In the genomic region with DNA sequence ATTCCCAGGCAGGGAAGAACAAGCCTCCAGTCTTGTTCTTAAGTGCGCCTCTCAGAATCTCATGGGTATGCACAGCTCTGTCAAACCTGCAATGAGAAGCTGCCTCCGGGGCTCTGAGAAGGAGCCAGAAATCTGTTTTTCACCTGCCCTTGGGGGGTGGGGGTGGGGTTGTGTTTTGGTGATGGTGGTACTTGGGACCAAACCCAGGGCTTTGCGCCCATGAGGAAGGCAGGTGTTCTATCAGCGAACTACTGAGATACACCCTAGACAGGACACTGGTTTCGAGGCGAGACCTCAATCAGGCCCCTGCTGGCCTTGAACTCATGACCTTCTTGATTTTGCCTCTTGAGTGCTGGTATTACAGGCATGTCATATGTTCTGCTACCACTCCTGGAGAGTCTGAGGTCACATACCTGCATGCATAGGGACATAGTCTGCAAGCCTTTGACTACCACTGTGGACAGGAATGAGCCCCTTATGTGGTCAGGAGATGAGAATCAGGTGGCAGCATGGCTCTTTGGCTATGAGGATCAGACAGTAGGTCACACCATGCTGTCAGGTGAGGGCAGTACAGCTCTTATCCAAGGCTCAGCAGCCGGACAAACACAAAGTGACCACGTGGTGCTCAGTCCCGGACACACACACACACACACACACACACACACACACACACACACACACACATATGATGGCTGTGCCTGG, we compare ENCODE assay signal across 10 mouse cellular contexts. TPM values are rescaled to one million over a fixed set of nuclear protein-coding genes. Genes with fewer than 3 reads are reported as not detected.
DNase-seq lines count a peak whose midpoint lies in the region; ATAC-seq and TF ChIP-seq lines count a peak whose summit lies in the region.
"Had no signal": no experiment of that assay in that cellular context is flagged by ENCODE, and none has a peak within 500 bp of the region (broad histone marks: within the 10 kb centered on the region; RNA-seq: fewer than 3 reads in every experiment).

No protein-coding gene starts in this region.

- H3K27ac ChIP-seq in kidney, postnatal 0 days, result peak overlapping the region; percentile 91
- peak overlapping the region; percentile 74 for H3K27ac ChIP-seq in embryonic facial prominence, embryonic 14.5 days (replicated peaks; ENCODE audit: low read depth, low read length)
- H3K27ac ChIP-seq in hindbrain, embryonic 12.5 days, result peak overlapping the region; percentile 58
- no peak overlapping the region for H3K27ac ChIP-seq in liver, embryonic 16.5 days (ENCODE audit: low read length)

- TF ChIP-seq CTCF in kidney, postnatal 0 days (IDR thresholded peaks at IDR 0.05; ENCODE audit: low read depth), result no peak

- 0 out of 2 replicates have a peak, but pooled peaks cover 11% of the 10 kb centered on the region for H3K36me3 ChIP-seq in kidney, postnatal 0 days (ENCODE audit: insufficient read depth, low read length)
- H3K36me3 ChIP-seq in embryonic facial prominence, embryonic 14.5 days (ENCODE audit: control insufficient read depth, insufficient read depth, low read length), result peaks cover 28% of the 10 kb centered on the region
- no peaks in the 10 kb centered on the region for H3K36me3 ChIP-seq in hindbrain, embryonic 12.5 days
- no peaks in the 10 kb centered on the region for H3K36me3 ChIP-seq in liver, embryonic 16.5 days (ENCODE audit: control insufficient read depth, insufficient read depth)

- ATAC-seq in kidney, postnatal 0 days (replicated peaks; ENCODE audit: low FRiP score, low read depth), result no peak
- no peak for ATAC-seq in embryonic facial prominence, embryonic 14.5 days (ENCODE audit: low read depth)
- ATAC-seq in hindbrain, embryonic 12.5 days (ENCODE audit: low FRiP score), result no peak
- ATAC-seq in liver, embryonic 16.5 days (ENCODE audit: low read depth), result peak; percentile 38; the same call in 1 of the 2 replicates
- ATAC-seq in erythroid progenitor cell, adult 5-6 weeks (replicated peaks; ENCODE audit: low FRiP score, poor library complexity, severe bottlenecking), result no peak

- no peaks in the 10 kb centered on the region for H3K27me3 ChIP-seq in kidney, postnatal 0 days (ENCODE audit: insufficient read depth, low read length)
- H3K27me3 ChIP-seq in embryonic facial prominence, embryonic 14.5 days (replicated peaks; ENCODE audit: control insufficient read depth, insufficient read depth, low read length), result no peaks in the 10 kb centered on the region
- H3K27me3 ChIP-seq in hindbrain, embryonic 12.5 days, result no peaks in the 10 kb centered on the region
- no peaks in the 10 kb centered on the region for H3K27me3 ChIP-seq in liver, embryonic 16.5 days (ENCODE audit: control insufficient read depth, insufficient read depth, low read depth, low read length)

- WGBS in kidney, postnatal 0 days, result 73% methylated on average over 9 of the region's 9 CpGs
- 86% methylated on average over 9 of the region's 9 CpGs for WGBS in embryonic facial prominence, embryonic 14.5 days
- WGBS in hindbrain, embryonic 12.5 days, result 87% methylated on average over 7 of the region's 9 CpGs
- WGBS in liver, embryonic 16.5 days (ENCODE audit: insufficient replicate concordance), result 64% methylated on average over 9 of the region's 9 CpGs

- H3K4me3 ChIP-seq in kidney, postnatal 0 days (replicated peaks; ENCODE audit: low read depth, low read length), result no peak overlapping the region
- no peak overlapping the region for H3K4me3 ChIP-seq in embryonic facial prominence, embryonic 14.5 days (ENCODE audit: low read depth, low read length)
- H3K4me3 ChIP-seq in hindbrain, embryonic 12.5 days, result no peak overlapping the region
- no peak overlapping the region for H3K4me3 ChIP-seq in liver, embryonic 16.5 days (ENCODE audit: low read depth, low read length)

- DNase-seq in kidney, postnatal 0 days (ENCODE audit: low spot score), result no peak
- no peak for DNase-seq in kidney, adult 11 months
- DNase-seq in embryonic facial prominence, embryonic 14.5 days (ENCODE audit: low spot score), result no peak
- DNase-seq in thymus, postnatal 10 days (ENCODE audit: low spot score in 2 of 2), result no peak
- DNase-seq in layer of hippocampus, adult 11-12 months (ENCODE audit: low spot score), result no peak

- no peak overlapping the region for H3K9ac ChIP-seq in kidney, postnatal 0 days (ENCODE audit: low read depth, low read length)
- no peak overlapping the region for H3K9ac ChIP-seq in embryonic facial prominence, embryonic 14.5 days (ENCODE audit: low read depth, low read length)
- H3K9ac ChIP-seq in hindbrain, embryonic 12.5 days, result no peak overlapping the region
- H3K9ac ChIP-seq in liver, embryonic 16.5 days (ENCODE audit: low read depth, low read length), result no peak overlapping the region

- no peaks in the 10 kb centered on the region for H3K9me3 ChIP-seq in kidney, postnatal 0 days (replicated peaks; ENCODE audit: low read length)
- no peaks in the 10 kb centered on the region for H3K9me3 ChIP-seq in embryonic facial prominence, embryonic 14.5 days (ENCODE audit: control insufficient read depth, low read length)
- no peaks in the 10 kb centered on the region for H3K9me3 ChIP-seq in hindbrain, embryonic 12.5 days (replicated peaks)
- H3K9me3 ChIP-seq in liver, embryonic 16.5 days (replicated peaks; ENCODE audit: control insufficient read depth, low read length), result no peaks in the 10 kb centered on the region

- H3K4me1 ChIP-seq in kidney, postnatal 0 days (replicated peaks; ENCODE audit: insufficient read depth, low read length), result peaks cover 55% of the 10 kb centered on the region
- peaks cover 30% of the 10 kb centered on the region for H3K4me1 ChIP-seq in embryonic facial prominence, embryonic 14.5 days (ENCODE audit: control insufficient read depth, insufficient read depth, low read length)
- H3K4me1 ChIP-seq in hindbrain, embryonic 12.5 days, result peaks cover 22% of the 10 kb centered on the region
- peaks cover 5% of the 10 kb centered on the region for H3K4me1 ChIP-seq in liver, embryonic 16.5 days (ENCODE audit: control insufficient read depth, low read depth, low read length)

- H3K4me2 ChIP-seq in kidney, postnatal 0 days (ENCODE audit: low read length), result no peak overlapping the region
- H3K4me2 ChIP-seq in embryonic facial prominence, embryonic 14.5 days (ENCODE audit: low read depth, low read length), result no peak overlapping the region
- H3K4me2 ChIP-seq in hindbrain, embryonic 12.5 days (replicated peaks), result no peak overlapping the region
- H3K4me2 ChIP-seq in liver, embryonic 16.5 days (ENCODE audit: low read depth, low read length), result no peak overlapping the region
- H3K4me2 ChIP-seq: midbrain, embryonic 11.5 days had no signal

RNA-seq across cellular contexts. Expression of gene Hspg2, which starts 30.5 kb away (rescaled TPM):
- 31.3 and 34.0 TPM in 2 replicates for polyA plus RNA-seq in kidney, postnatal 0 days (2015; fragmentation: Nextera tagmentation; extraction: Ambion mirVana)
- 64.8 and 67.2 TPM in 2 replicates for polyA plus RNA-seq in embryonic facial prominence, embryonic 14.5 days (2014; fragmentation: Nextera tagmentation; extraction: Ambion mirVana)
- polyA plus RNA-seq in hindbrain, embryonic 12.5 days (2016; fragmentation: Nextera tagmentation; extraction: Ambion mirVana), result 14.7 and 15.0 TPM in 2 replicates
- 4.3 and 5.2 TPM in 2 replicates for polyA plus RNA-seq in liver, embryonic 16.5 days (2015; fragmentation: Nextera tagmentation; extraction: Ambion mirVana)
- not detected in 2 replicates for total RNA-seq in erythroid progenitor cell, adult 5-6 weeks (2015; ENCODE audit: low replicate concordance)
- total RNA-seq in erythroid progenitor cell, adult 5-6 weeks (2017; ENCODE audit: low replicate concordance), result 0.13 TPM in 1 of 2 replicates, not detected in the other

RNA-seq across cellular contexts. Expression of gene 1700013G24Rik, which starts 45.9 kb away (rescaled TPM):
- not detected in 2 replicates for polyA plus RNA-seq in kidney, postnatal 0 days (2015; fragmentation: Nextera tagmentation; extraction: Ambion mirVana)
- polyA plus RNA-seq in embryonic facial prominence, embryonic 14.5 days (2014; fragmentation: Nextera tagmentation; extraction: Ambion mirVana), result 0.17 and 0.46 TPM in 2 replicates
- not detected in 2 replicates for polyA plus RNA-seq in hindbrain, embryonic 12.5 days (2016; fragmentation: Nextera tagmentation; extraction: Ambion mirVana)
- not detected in 2 replicates for polyA plus RNA-seq in liver, embryonic 16.5 days (2015; fragmentation: Nextera tagmentation; extraction: Ambion mirVana)
- total RNA-seq in erythroid progenitor cell, adult 5-6 weeks (2015; ENCODE audit: low replicate concordance), result not detected in 2 replicates
- not detected in 2 replicates for total RNA-seq in erythroid progenitor cell, adult 5-6 weeks (2017; ENCODE audit: low replicate concordance)
- total RNA-seq: left cerebral cortex, postnatal 36 days had no signal
- polyA plus RNA-seq: midbrain, embryonic 11.5 days had no signal
